Mouse (Mus musculus) gastrocnemius, postnatal 36 days (tissue): ENCODE measurements around the gene Ppia. TPM values are rescaled to one million over a fixed set of nuclear protein-coding genes. Genes with fewer than 3 reads are reported as not detected.
"Not testable (repeated sequence)": the region's sequence is repeated elsewhere in the genome, so short reads cannot be mapped to it uniquely, and the experiment has no call there.

ENCODE experiments used
- DNase-seq, 2 experiments: peaks; one replicate each; pipeline ENCODE4 v3.0.0; 2022
- intact Hi-C: fragments of 180-260 bp; cut with DNase I; formaldehyde crosslinking; loops from one replicate; pipeline ENCODE4 v1.15.1; 2025
- total RNA-seq, 2 experiments: library from RNA; stranded (reverse); gene quantifications; 2 replicates each; pipeline ENCODE4 v1.2.3; 2021

Ppia gene
- total RNA-seq, 2 experiments from 2014 or later: 206 to 211 TPM

GRCm38 (mm10) chr11:6420722-6421350 is 5.6 kb downstream of the Ppia start:
- no peak for DNase-seq
- intact Hi-C loops: no loop called here

GRCm38 (mm10) chr11:6430186-6430585 is 14.9 kb downstream of the Ppia start:
- DNase-seq: no peak

GRCm38 (mm10) chr11:6436442-6436841 is 21.2 kb downstream of the Ppia start:
- peak in 1 of 2 experiments; percentile 17 for DNase-seq
- intact Hi-C loops: no loop called here

More at GRCm38 (mm10) chr11:6430186-6430585, 14.9 kb downstream of the Ppia start:
- intact Hi-C loops: no loop called here

GRCm38 (mm10) chr11:6437667-6438066 is 22.4 kb downstream of the Ppia start:
- DNase-seq: no peak
- intact Hi-C loops: no loop called here

GRCm38 (mm10) chr11:6440171-6440570 is 24.9 kb downstream of the Ppia start:
- DNase-seq: no peak
- intact Hi-C loops: no loop called here

GRCm38 (mm10) chr11:6442566-6442965 is 27.3 kb downstream of the Ppia start:
- intact Hi-C loops: no loop called here
- no peak for DNase-seq

- intact Hi-C loops: no loop called here
- DNase-seq: no peak
Observed at GRCm38 (mm10) chr11:6443102-6443501, 27.9 kb downstream of the Ppia start.

- intact Hi-C loops: no loop called here
Observed at GRCm38 (mm10) chr11:6443727-6444076, 28.5 kb downstream of the Ppia start.

GRCm38 (mm10) chr11:6444077-6444853 is 29.0 kb downstream of the Ppia start, which contains the start of gene H2afv:
H2afv (minus strand) TSS chr11:6444443.
- DNase-seq: peak; percentile 99
- intact Hi-C loops: no loop called here

More at GRCm38 (mm10) chr11:6443727-6444076, 28.5 kb downstream of the Ppia start:
- no peak for DNase-seq

- intact Hi-C loops: no loop called here
- no peak for DNase-seq
Observed at GRCm38 (mm10) chr11:6445441-6445840, 30.2 kb downstream of the Ppia start.

- DNase-seq: no peak
- intact Hi-C loops: no loop called here
Observed at GRCm38 (mm10) chr11:6445951-6446350, 30.7 kb downstream of the Ppia start.

- DNase-seq: no peak
- intact Hi-C loops: no loop called here
Observed at GRCm38 (mm10) chr11:6447493-6447892, 32.2 kb downstream of the Ppia start.

GRCm38 (mm10) chr11:6448155-6448554 is 32.9 kb downstream of the Ppia start:
- intact Hi-C loops, DNase-seq: not testable (repeated sequence)

GRCm38 (mm10) chr11:6456083-6456482 is 40.8 kb downstream of the Ppia start:
- no peak for DNase-seq
- intact Hi-C loops: no loop called here

GRCm38 (mm10) chr11:6463159-6463837 is 48.1 kb downstream of the Ppia start:
- intact Hi-C loops: loop anchor here (5.0 kb wide), 1 partner anchor 169 kb away; no protein-coding TSS in a partner anchor

GRCm38 (mm10) chr11:6465122-6465521 is 49.9 kb downstream of the Ppia start:
- DNase-seq: no peak
- intact Hi-C loops: no loop called here

More at GRCm38 (mm10) chr11:6463159-6463837, 48.1 kb downstream of the Ppia start:
- DNase-seq: no peak

- no peak for DNase-seq
- intact Hi-C loops: no loop called here
Observed at GRCm38 (mm10) chr11:6468541-6468940, 53.3 kb downstream of the Ppia start.
